Mouse (Mus musculus) forebrain, embryonic 12.5 days (tissue): ENCODE results near the gene Arfip2. TPM values are rescaled to one million over a fixed set of nuclear protein-coding genes. Genes with fewer than 3 reads are reported as not detected.

Experiments
- ATAC-seq: fragments of 200-750 bp; cut with Nextera tagmentation; 2 replicates; pipeline ENCODE4 v1.8.0; 2017; ENCODE audit warnings: moderate TSS enrichment; ENCODE audit not compliant: low FRiP score
- H3K27ac ChIP-seq: fragments of 300-500 bp; sonication (generic); 2 replicates; pipeline ENCODE4 v1.5.1; 2016; ENCODE audit warnings: mild to moderate bottlenecking
- H3K27me3 ChIP-seq: fragments of 300-500 bp; sonication (generic); 2 replicates; pipeline ENCODE4 v1.6.1; 2016; ENCODE audit warnings: mild to moderate bottlenecking
- H3K36me3 ChIP-seq: fragments of 300-500 bp; sonication (generic); replicated peaks from 2 replicates; pipeline ENCODE4 v1.6.1; 2016; ENCODE audit warnings: mild to moderate bottlenecking
- H3K4me1 ChIP-seq: fragments of 300-500 bp; sonication (generic); 2 replicates; pipeline ENCODE4 v1.6.1; 2016
- H3K4me2 ChIP-seq: fragments of 300-500 bp; sonication (generic); 2 replicates; pipeline ENCODE4 v1.6.1; 2016; ENCODE audit warnings: mild to moderate bottlenecking, moderate library complexity
- H3K4me3 ChIP-seq: fragments of 300-500 bp; sonication (generic); replicated peaks from 2 replicates; pipeline ENCODE4 v1.5.1; 2016; ENCODE audit warnings: mild to moderate bottlenecking
- H3K9ac ChIP-seq: fragments of 300-500 bp; sonication (generic); 2 replicates; pipeline ENCODE4 v1.6.1; 2016; ENCODE audit warnings: mild to moderate bottlenecking
- H3K9me3 ChIP-seq: fragments of 300-500 bp; sonication (generic); 2 replicates; pipeline ENCODE4 v1.6.1; 2016
- WGBS: fragments of 180-500 bp; shearing (Covaris S2); methylation state at CpG from one replicate; pipeline ENCODE4 v1.1.7; 2016; 5-methylcytosine and 5-hydroxymethylcytosine counted together
- polyA plus RNA-seq: library from polyadenylated mRNA; unstranded; fragments of >200 nt; fragmentation: Nextera tagmentation; extraction: Ambion mirVana; gene quantifications from 2 replicates; pipeline ENCODE4 v1.2.1, GENCODE M21; 2016

Gene Arfip2
- 72.2 and 73.8 TPM in 2 replicates for polyA plus RNA-seq

DNA sequence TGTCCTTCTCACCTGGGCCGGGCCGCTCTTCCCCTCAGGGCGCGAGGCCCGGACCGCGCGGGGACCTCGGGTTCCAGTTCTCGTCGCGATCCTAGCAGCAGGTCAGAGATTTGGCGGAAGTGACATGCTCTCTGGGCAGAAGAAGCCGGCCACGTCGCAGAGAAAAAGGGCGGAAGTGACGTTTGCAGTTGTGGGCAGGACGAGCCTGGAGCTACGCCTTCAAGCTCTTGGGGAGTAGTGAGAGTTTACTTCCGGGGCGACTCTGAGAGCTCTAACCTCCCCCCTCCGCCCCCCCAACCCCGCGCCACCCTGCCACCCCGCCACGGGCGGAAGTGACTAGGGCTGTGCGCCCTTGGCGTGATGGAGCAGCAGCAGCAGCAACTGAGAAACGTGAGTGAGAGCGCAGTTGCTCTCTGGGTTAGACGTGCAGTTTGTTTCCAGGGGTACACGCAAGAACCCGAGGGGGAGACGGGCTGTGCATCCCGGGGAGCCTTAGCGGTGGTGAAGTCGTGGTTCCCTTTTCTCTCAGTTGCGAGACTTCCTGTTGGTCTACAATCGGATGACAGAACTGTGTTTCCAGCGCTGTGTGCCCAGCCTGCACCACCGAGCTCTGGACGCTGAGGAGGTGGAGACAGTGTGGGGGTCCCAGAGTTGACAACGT, at the start of gene Arfip2, which contains the start of gene Gm45799:
TSS of gene Arfip2 (minus strand) at position 184 of the 661 bp plus-strand sequence.
TSS of gene Gm45799 (plus strand) at position 320 of the 661 bp plus-strand sequence.
- peak within 1 kb of the TSS; percentile 77 for H3K9ac ChIP-seq
- H3K9me3 ChIP-seq = no peaks in the 10 kb centered on the region
- H3K4me3 ChIP-seq = peak within 1 kb of the TSS; percentile 71
- peaks cover 35% of the 10 kb centered on the region for H3K36me3 ChIP-seq
- peak; percentile 97 for ATAC-seq
- peak within 1 kb of the TSS; percentile 77 for H3K4me2 ChIP-seq
- H3K27me3 ChIP-seq = no peaks in the 10 kb centered on the region
- H3K27ac ChIP-seq = peak within 1 kb of the TSS; percentile 79
- peaks cover 25% of the 10 kb centered on the region for H3K4me1 ChIP-seq
- WGBS = under 1% methylated on average over 45 of the region's 45 CpGs

DNA sequence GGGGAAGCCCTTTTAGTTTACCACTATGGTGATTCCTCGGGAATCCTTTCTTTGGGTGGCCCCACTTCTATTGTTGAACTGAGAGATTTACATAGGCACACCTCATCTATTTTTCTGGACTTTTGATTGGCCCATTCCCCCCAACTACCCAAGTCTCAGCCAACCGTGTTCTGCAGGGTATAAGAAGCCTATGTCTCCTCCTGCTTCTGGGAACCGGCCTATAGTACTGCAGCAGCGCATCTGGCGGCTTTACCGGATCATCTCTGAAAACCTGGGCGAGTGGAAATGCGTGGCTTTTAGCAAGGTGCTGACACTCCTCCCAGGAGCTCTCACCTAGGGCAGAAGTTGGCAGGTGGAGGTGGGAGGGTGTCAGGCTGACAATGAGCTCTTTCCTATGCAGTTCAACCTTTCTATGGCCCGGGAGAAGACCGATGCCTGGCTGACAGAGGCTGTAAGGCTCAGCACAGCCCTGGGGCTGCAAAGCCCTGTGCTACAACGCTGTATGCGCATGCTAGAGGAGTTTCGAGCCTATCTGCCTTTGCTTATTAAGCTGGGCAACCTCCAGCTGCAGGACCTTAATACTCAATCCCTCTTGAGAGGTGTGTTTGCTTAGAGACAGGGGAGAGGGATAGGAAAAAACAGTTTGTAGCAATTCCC, 45.5 kb upstream of the Arfip2 start:
- H3K4me1 ChIP-seq = no peaks in the 10 kb centered on the region
- H3K9ac ChIP-seq = no peak overlapping the region
- no peak for ATAC-seq

DNA sequence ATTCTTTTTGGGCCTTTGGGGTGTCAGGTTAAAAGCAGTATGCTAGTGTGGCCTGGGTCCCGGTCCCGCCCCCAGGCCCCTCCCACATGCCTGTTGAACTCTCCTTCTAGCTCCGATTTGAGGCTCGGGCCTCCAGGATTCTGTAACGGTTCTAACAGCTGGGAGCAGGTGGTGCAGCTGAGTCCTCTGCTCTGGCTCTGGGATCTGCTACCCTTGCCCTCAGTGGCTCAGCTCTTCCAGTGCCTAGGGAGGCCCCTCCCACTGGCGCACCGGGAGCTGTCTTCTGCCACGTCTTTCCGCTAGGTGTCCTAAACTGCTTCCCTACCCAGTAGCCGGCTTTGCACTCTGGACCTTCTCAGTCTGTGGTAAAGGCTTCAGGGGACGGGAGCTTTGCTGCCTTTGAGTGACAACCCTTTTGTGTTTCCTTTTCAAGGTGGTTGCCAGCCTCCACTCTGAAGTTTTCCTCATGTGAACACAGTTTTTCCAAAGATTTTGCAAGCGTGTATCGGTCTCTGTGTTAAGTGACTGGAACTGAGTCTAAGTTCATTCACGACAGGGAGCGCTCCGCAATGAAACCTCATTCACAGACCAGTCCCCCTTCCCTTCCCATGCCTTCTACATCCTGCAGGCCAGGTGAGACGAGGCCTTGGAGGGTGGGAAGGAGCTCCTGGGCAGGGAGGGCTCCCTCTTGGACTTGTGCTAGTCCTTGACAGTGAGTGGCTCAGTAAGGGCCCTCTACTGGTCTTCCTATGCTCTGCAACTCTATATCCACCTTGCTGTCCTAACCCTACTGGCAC, 10.6 kb upstream of the Arfip2 start, which contains the start of gene Dnhd1:
TSS of gene Dnhd1 (plus strand) at position 189 of the 797 bp plus-strand sequence.
- Histone ChIP-seq H3K4me1 (peaks cover 11% of the 10 kb centered on the region), H3K27ac (0 out of 2 replicates have a peak within 1 kb of the TSS, but pooled peaks have one; percentile 50), H3K4me3 (peak within 1 kb of the TSS; percentile 38), H3K9me3 (no peaks in the 10 kb centered on the region), H3K9ac (peak within 1 kb of the TSS; percentile 48), H3K36me3 (no peaks in the 10 kb centered on the region), H3K27me3 (no peaks in the 10 kb centered on the region), H3K4me2 (peak within 1 kb of the TSS; percentile 62)
- WGBS = 3% methylated on average over 17 of the region's 17 CpGs
- ATAC-seq = peak; percentile 91

More for the DNA sequence above, 45.5 kb upstream of the Arfip2 start:
- no peaks in the 10 kb centered on the region; the same call in 1 of the 2 replicates for H3K27me3 ChIP-seq
- no peaks in the 10 kb centered on the region for H3K36me3 ChIP-seq
- no peak overlapping the region for H3K4me3 ChIP-seq
- peak overlapping the region; percentile 22; the same call in 1 of the 2 replicates for H3K4me2 ChIP-seq
- no peaks in the 10 kb centered on the region for H3K9me3 ChIP-seq
- H3K27ac ChIP-seq = no peak overlapping the region
- 11% methylated on average over 13 of the region's 13 CpGs for WGBS

- Histone ChIP-seq H3K9me3 (no peaks in the 10 kb centered on the region), H3K36me3 (peaks cover 21% of the 10 kb centered on the region), H3K9ac (no peak overlapping the region), H3K4me1 (peaks cover 21% of the 10 kb centered on the region), H3K27me3 (no peaks in the 10 kb centered on the region), H3K4me2 (0 out of 2 replicates have a peak overlapping the region, but pooled peaks have one; percentile 4), H3K4me3 (peak overlapping the region; percentile 2; the same call in 1 of the 2 replicates), H3K27ac (no peak overlapping the region)
- WGBS = 86% methylated on average over 3 of the region's 3 CpGs
- ATAC-seq = no peak
These were observed 1.7 kb upstream of the Arfip2 start for GRCm38 (mm10) chr7:105641936-105642335.

GRCm38 (mm10) chr7:105640894-105641255, 659 bp upstream of the Arfip2 start:
- peaks cover 21% of the 10 kb centered on the region for H3K4me1 ChIP-seq
- peak overlapping the region; percentile 71 for H3K4me3 ChIP-seq
- no peaks in the 10 kb centered on the region for H3K27me3 ChIP-seq
- H3K27ac ChIP-seq = peak overlapping the region; percentile 79
- H3K9ac ChIP-seq = peak overlapping the region; percentile 77
- no peak; the same call in 1 of the 2 replicates for ATAC-seq
- H3K36me3 ChIP-seq = peaks cover 31% of the 10 kb centered on the region
- WGBS = 0% methylated on average over 18 of the region's 18 CpGs
- H3K4me2 ChIP-seq = peak overlapping the region; percentile 77
- H3K9me3 ChIP-seq = no peaks in the 10 kb centered on the region

- Histone ChIP-seq H3K4me3 (peak within 1 kb of the TSS; percentile 71), H3K4me2 (peak within 1 kb of the TSS; percentile 77), H3K27me3 (no peaks in the 10 kb centered on the region), H3K27ac (peak within 1 kb of the TSS; percentile 79), H3K4me1 (peaks cover 30% of the 10 kb centered on the region), H3K36me3 (peaks cover 35% of the 10 kb centered on the region), H3K9ac (peak within 1 kb of the TSS; percentile 77), H3K9me3 (no peaks in the 10 kb centered on the region)
- 9% methylated on average over 2 of the region's 2 CpGs for WGBS
- no peak for ATAC-seq
These were observed 460 bp downstream of the Arfip2 start, which contains the start of gene Timm10b for GRCm38 (mm10) chr7:105639756-105640155. TSS of gene Timm10b (plus strand) at chr7:105640056.

DNA sequence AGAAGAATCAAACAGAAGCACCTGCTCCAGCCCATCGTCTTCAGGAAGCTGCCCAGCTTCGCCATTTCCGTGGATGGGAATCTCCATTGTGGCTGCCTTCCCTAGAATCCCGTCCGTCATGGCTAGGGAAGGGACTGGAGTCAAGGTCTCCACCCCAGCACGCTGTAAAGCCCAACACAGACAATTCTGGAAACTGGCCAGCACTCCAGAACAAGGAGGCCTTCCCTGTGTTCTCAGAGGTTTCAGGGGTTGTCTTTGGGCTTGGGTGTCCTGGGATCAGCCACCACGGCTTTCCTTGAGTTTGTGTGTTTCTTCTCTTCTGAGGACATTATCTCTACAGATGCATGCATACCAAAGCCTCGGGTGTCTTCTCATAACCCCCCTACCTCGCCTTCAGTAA, 912 bp downstream of the Arfip2 start:
- peak overlapping the region; percentile 71 for H3K4me3 ChIP-seq
- H3K27me3 ChIP-seq = no peaks in the 10 kb centered on the region
- no peak for ATAC-seq
- peaks cover 35% of the 10 kb centered on the region for H3K36me3 ChIP-seq
- H3K9ac ChIP-seq = peak overlapping the region; percentile 74
- no peak overlapping the region for H3K27ac ChIP-seq
- peaks cover 35% of the 10 kb centered on the region for H3K4me1 ChIP-seq
- H3K4me2 ChIP-seq = peak overlapping the region; percentile 77
- H3K9me3 ChIP-seq = no peaks in the 10 kb centered on the region
- 75% methylated on average over 9 of the region's 9 CpGs for WGBS

- Histone ChIP-seq H3K4me1 (peaks cover 40% of the 10 kb centered on the region), H3K9me3 (no peaks in the 10 kb centered on the region), H3K9ac (no peak overlapping the region), H3K36me3 (peaks cover 34% of the 10 kb centered on the region), H3K4me2 (no peak overlapping the region), H3K27me3 (no peaks in the 10 kb centered on the region), H3K4me3 (no peak overlapping the region), H3K27ac (no peak overlapping the region)
- ATAC-seq = no peak
- 89% methylated on average over 6 of the region's 6 CpGs for WGBS
These were observed 1.4 kb downstream of the Arfip2 start for GRCm38 (mm10) chr7:105638776-105639175.

GRCm38 (mm10) chr7:105635726-105636125, 4.5 kb downstream of the Arfip2 start:
- no peak for ATAC-seq
- 100% methylated on average over 2 of the region's 2 CpGs for WGBS
- Histone ChIP-seq H3K27ac (no peak overlapping the region), H3K9me3 (no peaks in the 10 kb centered on the region), H3K4me3 (no peak overlapping the region), H3K4me1 (peaks cover 47% of the 10 kb centered on the region), H3K36me3 (peaks cover 27% of the 10 kb centered on the region), H3K9ac (no peak overlapping the region), H3K4me2 (no peak overlapping the region), H3K27me3 (no peaks in the 10 kb centered on the region)

GRCm38 (mm10) chr7:105634272-105634920, 5.8 kb downstream of the Arfip2 start:
- Histone ChIP-seq H3K4me1 (peaks cover 48% of the 10 kb centered on the region), H3K27me3 (no peaks in the 10 kb centered on the region), H3K4me2 (peak overlapping the region; percentile 61), H3K36me3 (peaks cover 27% of the 10 kb centered on the region), H3K9ac (peak overlapping the region; percentile 81; the same call in 1 of the 2 replicates), H3K9me3 (no peaks in the 10 kb centered on the region), H3K27ac (0 out of 2 replicates have a peak overlapping the region, but pooled peaks have one; percentile 25), H3K4me3 (peak overlapping the region; percentile 79)
- ATAC-seq = no peak
- WGBS = 45% methylated on average over 9 of the region's 9 CpGs

DNA sequence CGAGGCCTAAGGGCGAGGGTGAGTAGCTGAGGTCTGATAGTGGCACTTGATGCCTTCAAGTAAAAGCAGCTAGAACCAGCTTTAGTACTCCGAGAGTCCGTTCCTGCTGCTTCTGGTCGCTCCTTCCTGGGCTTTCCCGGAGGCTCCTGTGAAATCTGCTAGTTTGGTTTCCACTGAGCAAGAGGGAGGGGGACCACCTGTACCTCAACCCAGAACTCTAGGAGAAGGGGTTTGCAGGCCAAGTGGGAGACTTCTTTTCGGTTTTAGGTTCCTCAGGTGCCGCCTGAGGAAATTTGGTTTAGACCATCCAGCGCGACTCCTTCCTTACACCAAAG, 6.4 kb downstream of the Arfip2 start:
- H3K4me1 ChIP-seq = peaks cover 50% of the 10 kb centered on the region
- peaks cover 27% of the 10 kb centered on the region for H3K36me3 ChIP-seq
- H3K4me2 ChIP-seq = peak overlapping the region; percentile 61
- WGBS = 8% methylated on average over 10 of the region's 10 CpGs
- ATAC-seq = no peak
- H3K27ac ChIP-seq = peak overlapping the region; percentile 75; the same call in 1 of the 2 replicates
- no peaks in the 10 kb centered on the region for H3K27me3 ChIP-seq
- H3K9me3 ChIP-seq = no peaks in the 10 kb centered on the region
- H3K9ac ChIP-seq = peak overlapping the region; percentile 81
- peak overlapping the region; percentile 79 for H3K4me3 ChIP-seq
